7 mouse cellular contexts compared by ENCODE assay signal in the genomic region with DNA sequence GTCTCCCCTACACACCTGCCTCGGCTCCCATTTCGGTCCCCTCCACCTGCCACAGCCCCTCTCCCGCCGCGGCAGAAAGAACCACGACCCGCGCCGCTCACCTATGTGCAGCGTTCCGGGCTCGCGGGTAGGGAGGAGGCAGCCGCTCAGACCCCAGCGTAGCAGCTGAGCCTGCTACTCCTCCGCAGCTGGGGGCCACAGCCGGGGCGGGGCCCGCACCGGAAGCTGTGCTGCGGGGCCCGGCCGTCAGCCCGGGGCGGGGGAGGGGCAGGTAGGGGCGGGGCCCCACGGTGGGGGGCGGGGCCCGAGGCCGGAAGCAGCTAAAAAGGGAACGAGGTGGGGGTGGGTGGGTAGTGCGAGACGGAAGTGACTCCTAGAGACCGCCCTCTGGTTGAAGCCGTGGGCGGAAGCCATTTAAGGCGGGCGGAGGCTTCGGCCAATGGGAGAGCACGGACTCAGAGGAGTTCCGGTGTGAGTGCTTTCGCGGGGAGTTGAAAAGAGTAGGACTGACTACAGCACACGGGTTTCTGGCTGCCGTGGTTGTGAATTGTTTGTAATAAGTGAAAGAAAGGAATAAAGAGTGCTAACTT. TPM values are rescaled to one million over a fixed set of nuclear protein-coding genes. Genes with fewer than 3 reads are reported as not detected.
DNase-seq lines count a peak whose midpoint lies in the region; ATAC-seq lines count a peak whose summit lies in the region.

A gene (minus strand): TSS at position 213 of the 590 bp plus-strand sequence.

- peak; percentile 98 for ATAC-seq in embryonic facial prominence, embryonic 11.5 days (replicated peaks; ENCODE audit: insufficient number of reproducible peaks, low FRiP score, low TSS enrichment, low read depth)
- peak; percentile 98 for ATAC-seq in limb, embryonic 11.5 days (ENCODE audit: insufficient number of reproducible peaks, low FRiP score, low TSS enrichment, low read depth)
- ATAC-seq in midbrain, embryonic 14.5 days (ENCODE audit: low FRiP score, low TSS enrichment), result peak; percentile 99

- H3K36me3 ChIP-seq in embryonic facial prominence, embryonic 11.5 days (replicated peaks; ENCODE audit: control insufficient read depth, insufficient read depth, low read depth, low read length), result no peaks in the 10 kb centered on the region
- H3K36me3 ChIP-seq in limb, embryonic 11.5 days (ENCODE audit: control insufficient read depth, insufficient read depth, low read length), result no peaks in the 10 kb centered on the region
- H3K36me3 ChIP-seq in midbrain, embryonic 14.5 days (ENCODE audit: control insufficient read depth, insufficient read depth, low read length), result peaks cover 4% of the 10 kb centered on the region; the same call in 1 of the 2 replicates

- H3K9ac ChIP-seq in embryonic facial prominence, embryonic 11.5 days (replicated peaks; ENCODE audit: low read length), result peak within 1 kb of the TSS; percentile 71
- peak within 1 kb of the TSS; percentile 73 for H3K9ac ChIP-seq in limb, embryonic 11.5 days (ENCODE audit: low read length)
- H3K9ac ChIP-seq in midbrain, embryonic 14.5 days (replicated peaks; ENCODE audit: low read length), result peak within 1 kb of the TSS; percentile 78

- DNase-seq in adrenal gland, postnatal 14 days, result peak; percentile 95
- DNase-seq in embryonic facial prominence, embryonic 11.5 days (ENCODE audit: low spot score), result peak; percentile 98
- DNase-seq in heart, adult 11 months, result peak; percentile 99
- peak; percentile 90 for DNase-seq in kidney, adult 18-20 months
- DNase-seq in limb, embryonic 11.5 days (ENCODE audit: low spot score), result peak; percentile 92
- DNase-seq in midbrain, embryonic 14.5 days, result peak; percentile 98
- DNase-seq in spleen, adult 18-20 months, result peak; percentile 81 to 89

- WGBS in embryonic facial prominence, embryonic 11.5 days, result under 1% methylated on average over 43 of the region's 45 CpGs
- WGBS in limb, embryonic 11.5 days, result under 1% methylated on average over 36 of the region's 45 CpGs
- WGBS in midbrain, embryonic 14.5 days, result 1% methylated on average over 45 of the region's 45 CpGs

- no peaks in the 10 kb centered on the region; the same call in 1 of the 2 replicates for H3K4me1 ChIP-seq in embryonic facial prominence, embryonic 11.5 days (ENCODE audit: control insufficient read depth, insufficient read depth, low read length)
- H3K4me1 ChIP-seq in limb, embryonic 11.5 days (ENCODE audit: control insufficient read depth, insufficient read depth, low read length), result peaks cover 24% of the 10 kb centered on the region
- H3K4me1 ChIP-seq in midbrain, embryonic 14.5 days (ENCODE audit: control insufficient read depth, insufficient read depth, low read length), result peaks cover 18% of the 10 kb centered on the region

- peak within 1 kb of the TSS; percentile 81 for H3K4me3 ChIP-seq in embryonic facial prominence, embryonic 11.5 days (ENCODE audit: low read depth, low read length)
- H3K4me3 ChIP-seq in limb, embryonic 11.5 days (ENCODE audit: low read depth, low read length), result peak within 1 kb of the TSS; percentile 86
- H3K4me3 ChIP-seq in midbrain, embryonic 14.5 days (replicated peaks; ENCODE audit: low read depth, low read length), result peak within 1 kb of the TSS; percentile 82

- H3K27me3 ChIP-seq in embryonic facial prominence, embryonic 11.5 days (ENCODE audit: control insufficient read depth, insufficient read depth, low read length), result no peaks in the 10 kb centered on the region
- H3K27me3 ChIP-seq in limb, embryonic 11.5 days (ENCODE audit: control insufficient read depth, insufficient read depth, low read length), result no peaks in the 10 kb centered on the region
- no peaks in the 10 kb centered on the region for H3K27me3 ChIP-seq in midbrain, embryonic 14.5 days (ENCODE audit: control insufficient read depth, insufficient read depth, low read length)

- H3K27ac ChIP-seq in embryonic facial prominence, embryonic 11.5 days (replicated peaks; ENCODE audit: low read depth, low read length), result peak within 1 kb of the TSS; percentile 57; the same call in 1 of the 2 replicates
- peak within 1 kb of the TSS; percentile 56; the same call in 1 of the 2 replicates for H3K27ac ChIP-seq in limb, embryonic 11.5 days (replicated peaks; ENCODE audit: low read depth, low read length)
- peak within 1 kb of the TSS; percentile 84 for H3K27ac ChIP-seq in midbrain, embryonic 14.5 days (replicated peaks; ENCODE audit: low read depth, low read length)

- peak within 1 kb of the TSS; percentile 78 for H3K4me2 ChIP-seq in embryonic facial prominence, embryonic 11.5 days (ENCODE audit: low read depth, low read length)
- H3K4me2 ChIP-seq in limb, embryonic 11.5 days (ENCODE audit: low read depth, severe bottlenecking), result peak within 1 kb of the TSS; percentile 70
- H3K4me2 ChIP-seq in midbrain, embryonic 14.5 days (ENCODE audit: low read length), result peak within 1 kb of the TSS; percentile 62

- no peaks in the 10 kb centered on the region for H3K9me3 ChIP-seq in embryonic facial prominence, embryonic 11.5 days (replicated peaks; ENCODE audit: control insufficient read depth, low read length)
- no peaks in the 10 kb centered on the region for H3K9me3 ChIP-seq in limb, embryonic 11.5 days (ENCODE audit: control insufficient read depth, low read length)
- H3K9me3 ChIP-seq in midbrain, embryonic 14.5 days (ENCODE audit: control insufficient read depth, low read length), result no peaks in the 10 kb centered on the region

RNA-seq across cellular contexts. Expression of the gene that starts here (rescaled TPM):
- 4.2 and 6.1 TPM in 2 replicates for total RNA-seq in adrenal gland, postnatal 14 days (2021)
- polyA plus RNA-seq in embryonic facial prominence, embryonic 11.5 days (2014; fragmentation: Nextera tagmentation; extraction: Ambion mirVana), result 23.2 and 24.3 TPM in 2 replicates
- polyA plus RNA-seq in limb, embryonic 11.5 days (2014; fragmentation: Nextera tagmentation; extraction: Ambion mirVana), result 35.8 and 38.9 TPM in 2 replicates
- polyA plus RNA-seq in midbrain, embryonic 14.5 days (2014; fragmentation: Nextera tagmentation; extraction: Ambion mirVana), result 8.7 and 9.6 TPM in 2 replicates

Comparison
In these comparisons a context has a peak if more than half of its experiments do, and no peak if none do; other contexts are left out.
1. Peak in every context shown above with its lines: DNase-seq, ATAC-seq, H3K4me3 ChIP-seq and H3K27ac ChIP-seq.